Mouse (Mus musculus) limb, embryonic 15.5 days (tissue): ENCODE measurements around the gene Ttc30b. TPM values are rescaled to one million over a fixed set of nuclear protein-coding genes. Genes with fewer than 3 reads are reported as not detected.
A peak's percentile ranks its signal among the peaks of the same experiment; 100 is the strongest.
"Not testable (repeated sequence)": the region's sequence is repeated elsewhere in the genome, so short reads cannot be mapped to it uniquely, and the experiment has no call there.

ENCODE experiments used
- ATAC-seq: fragments of 200-750 bp; cut with Nextera tagmentation; 2 replicates; pipeline ENCODE4 v1.8.0; 2017; ENCODE audit warnings: low read depth, moderate TSS enrichment; ENCODE audit not compliant: insufficient number of reproducible peaks, low FRiP score, low TSS enrichment
- H3K27ac ChIP-seq: fragments of 300-500 bp; sonication (generic); 2 replicates; pipeline ENCODE4 v1.5.1; 2015; ENCODE audit warnings: moderate library complexity, mild to moderate bottlenecking, inconsistent platforms
- H3K27me3 ChIP-seq: fragments of 300-500 bp; sonication (generic); 2 replicates; pipeline ENCODE4 v1.6.1; 2015; ENCODE audit warnings: inconsistent platforms
- H3K36me3 ChIP-seq: fragments of 300-500 bp; sonication (generic); 2 replicates; pipeline ENCODE4 v1.6.1; 2015; ENCODE audit warnings: inconsistent platforms
- H3K4me1 ChIP-seq: fragments of 300-500 bp; sonication (generic); 2 replicates; pipeline ENCODE4 v1.6.1; 2015; ENCODE audit warnings: inconsistent platforms
- H3K4me2 ChIP-seq: fragments of 300-500 bp; sonication (generic); 2 replicates; pipeline ENCODE4 v1.6.1; 2015; ENCODE audit warnings: mild to moderate bottlenecking, inconsistent platforms
- H3K4me3 ChIP-seq: fragments of 300-500 bp; sonication (generic); 2 replicates; pipeline ENCODE4 v1.5.1; 2015; ENCODE audit warnings: mild to moderate bottlenecking, inconsistent platforms
- H3K9ac ChIP-seq: fragments of 300-500 bp; sonication (generic); 2 replicates; pipeline ENCODE4 v1.6.1; 2015; ENCODE audit warnings: inconsistent platforms
- H3K9me3 ChIP-seq: fragments of 300-500 bp; sonication (generic); 2 replicates; pipeline ENCODE4 v1.6.1; 2016; ENCODE audit warnings: inconsistent platforms
- WGBS: fragments of 180-500 bp; shearing (Covaris S2); methylation state at CpG from one replicate; pipeline ENCODE4 v1.1.7; 2015; 5-methylcytosine and 5-hydroxymethylcytosine counted together
- polyA plus RNA-seq: library from polyadenylated mRNA; unstranded; fragments of >200 nt; fragmentation: Nextera tagmentation; extraction: Ambion mirVana; gene quantifications from 2 replicates; pipeline ENCODE4 v1.2.1, GENCODE M21; 2015

Ttc30b gene
- polyA plus RNA-seq, 1 experiment from 2014 or later = 12.8 TPM

DNA sequence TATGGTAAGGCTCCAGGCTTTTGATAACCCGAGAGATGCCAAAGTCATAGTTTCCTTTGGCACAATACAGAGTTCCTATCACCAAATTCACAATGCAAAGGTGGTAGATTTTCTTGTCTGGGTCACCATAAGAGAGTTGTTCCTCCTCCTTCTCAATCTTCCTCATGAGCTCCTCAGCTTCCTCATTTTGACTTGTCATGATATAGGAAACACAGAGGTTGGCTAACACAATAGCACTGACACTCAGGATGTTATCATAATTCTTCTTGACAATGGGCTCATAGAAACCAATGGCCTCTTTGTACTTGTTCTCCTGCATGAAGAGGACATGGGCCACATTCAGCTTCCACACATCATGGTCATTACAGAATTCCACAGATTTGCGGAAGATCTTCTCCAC, 1.7 kb downstream of the Ttc30b start:
- H3K36me3 ChIP-seq, H3K4me1 ChIP-seq, ATAC-seq, H3K9ac ChIP-seq, H3K4me3 ChIP-seq, H3K9me3 ChIP-seq, H3K27me3 ChIP-seq, H3K27ac ChIP-seq, H3K4me2 ChIP-seq: not testable (repeated sequence)
- WGBS = 90% methylated on average over 2 of the region's 2 CpGs

DNA sequence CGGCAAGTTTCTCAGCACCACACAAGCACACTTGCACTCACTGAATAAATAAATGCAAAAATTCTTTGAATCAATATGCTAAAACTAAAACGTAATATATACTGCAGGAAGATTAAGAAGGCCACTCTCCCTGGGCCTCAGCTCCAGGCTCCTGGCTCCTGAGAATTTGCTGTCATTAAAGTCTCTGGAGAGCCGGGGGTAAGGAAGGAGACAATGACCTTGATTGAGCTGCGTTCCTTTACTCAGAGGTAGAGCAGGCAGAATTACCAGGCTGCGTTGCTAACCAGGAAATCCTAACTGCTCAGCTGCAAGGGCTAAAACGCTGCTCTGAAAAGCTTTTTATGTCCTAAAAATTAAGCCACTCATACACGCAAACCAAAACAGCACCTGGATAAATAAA, 4.8 kb downstream of the Ttc30b start:
- no peak overlapping the region for H3K4me3 ChIP-seq
- H3K4me1 ChIP-seq = peaks cover 6% of the 10 kb centered on the region
- H3K27me3 ChIP-seq = no peaks in the 10 kb centered on the region
- H3K36me3 ChIP-seq = peaks cover 2% of the 10 kb centered on the region; the same call in 1 of the 2 replicates
- H3K9ac ChIP-seq = no peak overlapping the region
- H3K9me3 ChIP-seq = no peaks in the 10 kb centered on the region
- WGBS = 29% methylated on average over 7 of the region's 7 CpGs
- 0 out of 2 replicates have a peak, but pooled peaks have one; percentile 19 for ATAC-seq
- H3K27ac ChIP-seq = peak overlapping the region; percentile 59
- H3K4me2 ChIP-seq = no peak overlapping the region

- peaks cover 3% of the 10 kb centered on the region; the same call in 1 of the 2 replicates for H3K4me1 ChIP-seq
- no peak overlapping the region for H3K9ac ChIP-seq
- no peak overlapping the region for H3K4me2 ChIP-seq
- no peaks in the 10 kb centered on the region for H3K9me3 ChIP-seq
- no peaks in the 10 kb centered on the region for H3K27me3 ChIP-seq
- WGBS = 80% methylated on average over 2 of the region's 2 CpGs
- no peak overlapping the region for H3K27ac ChIP-seq
- no peak overlapping the region for H3K4me3 ChIP-seq
- peaks cover 15% of the 10 kb centered on the region; the same call in 1 of the 2 replicates for H3K36me3 ChIP-seq
- no peak for ATAC-seq
Measured at GRCm38 (mm10) chr2:75930941-75931340, 7.4 kb downstream of the Ttc30b start.

DNA sequence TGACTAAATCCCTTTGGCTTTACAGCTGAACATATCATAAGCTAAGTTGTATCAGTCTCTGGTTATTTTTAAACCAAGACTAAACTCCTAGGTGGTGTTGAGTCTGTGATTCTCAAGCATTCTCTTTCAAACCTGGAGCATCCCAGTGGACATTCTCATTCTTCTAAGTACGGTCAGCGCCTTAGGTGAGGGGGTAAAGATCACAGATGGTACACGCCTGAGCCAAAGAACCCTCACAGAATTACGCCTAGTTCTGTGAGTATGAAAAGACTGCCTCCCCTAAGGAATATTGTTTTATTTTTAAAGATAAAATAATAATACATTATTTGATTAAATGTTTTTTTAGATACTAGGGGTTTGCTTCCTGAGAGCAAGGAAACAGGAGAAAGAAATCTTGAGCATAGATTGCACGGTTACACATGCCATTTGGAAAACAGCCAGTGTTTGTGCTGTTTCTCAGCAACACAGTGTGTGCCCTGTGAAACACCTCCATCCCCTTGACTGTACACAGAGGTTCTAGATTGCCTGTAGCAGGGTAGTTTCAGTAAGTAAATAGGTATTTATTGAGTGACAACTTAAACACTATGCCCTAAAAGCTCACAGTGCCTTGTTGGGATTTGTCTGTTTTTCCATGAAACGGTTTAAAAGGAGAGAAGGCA, 8.5 kb downstream of the Ttc30b start:
- Histone ChIP-seq H3K4me1 (peaks cover 3% of the 10 kb centered on the region; the same call in 1 of the 2 replicates), H3K9ac (no peak overlapping the region), H3K4me3 (no peak overlapping the region), H3K4me2 (no peak overlapping the region), H3K27ac (no peak overlapping the region), H3K36me3 (peaks cover 15% of the 10 kb centered on the region; the same call in 1 of the 2 replicates), H3K9me3 (no peaks in the 10 kb centered on the region), H3K27me3 (no peaks in the 10 kb centered on the region)
- WGBS = 86% methylated on average over 6 of the region's 6 CpGs
- no peak for ATAC-seq

- no peak overlapping the region for H3K4me3 ChIP-seq
- no peak overlapping the region for H3K27ac ChIP-seq
- ATAC-seq = no peak
- H3K9me3 ChIP-seq = no peaks in the 10 kb centered on the region
- no peaks in the 10 kb centered on the region for H3K27me3 ChIP-seq
- no peak overlapping the region for H3K9ac ChIP-seq
- no peak overlapping the region for H3K4me2 ChIP-seq
- peaks cover 15% of the 10 kb centered on the region; the same call in 1 of the 2 replicates for H3K36me3 ChIP-seq
- 86% methylated on average over 2 of the region's 2 CpGs for WGBS
- peaks cover 3% of the 10 kb centered on the region; the same call in 1 of the 2 replicates for H3K4me1 ChIP-seq
Measured at GRCm38 (mm10) chr2:75929141-75929540, 9.2 kb downstream of the Ttc30b start.

GRCm38 (mm10) chr2:75928011-75928410, 10.4 kb downstream of the Ttc30b start:
- H3K27ac ChIP-seq = no peak overlapping the region
- H3K27me3 ChIP-seq = no peaks in the 10 kb centered on the region
- no peak for ATAC-seq
- peaks cover 15% of the 10 kb centered on the region; the same call in 1 of the 2 replicates for H3K36me3 ChIP-seq
- no peaks in the 10 kb centered on the region for H3K9me3 ChIP-seq
- no peak overlapping the region for H3K9ac ChIP-seq
- no peak overlapping the region for H3K4me3 ChIP-seq
- H3K4me2 ChIP-seq = no peak overlapping the region
- peaks cover 3% of the 10 kb centered on the region; the same call in 1 of the 2 replicates for H3K4me1 ChIP-seq
- 90% methylated on average over 3 of the region's 3 CpGs for WGBS

DNA sequence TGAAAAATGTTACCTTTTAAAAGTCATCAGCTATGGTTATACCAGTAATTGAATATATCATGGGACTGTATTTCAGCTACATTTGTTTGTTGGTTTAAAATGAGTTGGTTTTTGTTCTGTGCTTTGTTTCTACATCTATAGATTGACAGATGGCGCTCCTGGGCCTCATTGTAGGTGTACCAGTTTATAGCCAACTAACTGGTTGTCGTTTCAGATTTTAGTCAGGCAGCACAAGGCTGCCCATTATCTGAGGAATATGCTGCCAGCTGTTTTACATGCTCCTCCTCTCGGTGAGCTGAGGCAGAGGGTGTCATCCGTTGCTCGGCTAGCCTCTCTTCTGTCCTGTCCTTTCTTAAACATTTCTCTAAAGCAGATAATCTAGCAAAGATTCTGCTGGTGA, 12.3 kb downstream of the Ttc30b start:
- H3K4me2 ChIP-seq = no peak overlapping the region
- no peak overlapping the region for H3K27ac ChIP-seq
- H3K27me3 ChIP-seq = no peaks in the 10 kb centered on the region
- no peak for ATAC-seq
- H3K36me3 ChIP-seq = peaks cover 15% of the 10 kb centered on the region; the same call in 1 of the 2 replicates
- 71% methylated on average over 5 of the region's 5 CpGs for WGBS
- no peak overlapping the region for H3K9ac ChIP-seq
- H3K9me3 ChIP-seq = no peaks in the 10 kb centered on the region
- no peak overlapping the region for H3K4me3 ChIP-seq
- no peaks in the 10 kb centered on the region for H3K4me1 ChIP-seq

DNA sequence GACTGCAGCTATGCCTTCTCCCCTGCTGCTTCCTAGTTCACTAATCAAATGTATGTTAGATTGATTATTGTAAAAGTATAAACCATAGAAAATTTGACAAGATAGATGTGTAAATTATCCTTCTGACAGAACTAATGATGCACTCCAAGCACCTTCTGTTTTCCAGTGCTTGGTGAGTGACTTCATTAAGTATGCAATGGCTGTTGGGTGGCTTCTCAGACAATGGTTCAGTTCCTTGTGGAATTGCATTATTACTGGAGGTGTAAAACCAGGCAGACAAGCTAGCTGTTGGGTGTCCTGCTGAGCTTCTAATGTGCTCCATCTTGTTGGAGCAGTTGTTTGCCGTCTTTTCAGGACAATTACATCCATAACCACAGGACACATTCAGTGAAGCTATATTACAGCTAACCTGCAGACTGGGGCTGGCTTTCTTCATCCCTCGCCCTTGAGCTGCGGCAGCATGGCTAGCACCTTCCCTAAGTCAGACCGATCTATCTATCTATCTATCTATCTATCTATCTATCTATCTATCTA, 14.5 kb downstream of the Ttc30b start:
- no peak overlapping the region for H3K4me2 ChIP-seq
- H3K9me3 ChIP-seq = no peaks in the 10 kb centered on the region
- no peak overlapping the region for H3K4me3 ChIP-seq
- H3K4me1 ChIP-seq = no peaks in the 10 kb centered on the region
- H3K36me3 ChIP-seq = peaks cover 13% of the 10 kb centered on the region; the same call in 1 of the 2 replicates
- H3K27me3 ChIP-seq = no peaks in the 10 kb centered on the region
- H3K9ac ChIP-seq = no peak overlapping the region
- ATAC-seq = no peak
- no peak overlapping the region for H3K27ac ChIP-seq
- 69% methylated on average over 4 of the region's 4 CpGs for WGBS

- H3K4me1 ChIP-seq = no peaks in the 10 kb centered on the region
- no peak for ATAC-seq
- no peak overlapping the region for H3K9ac ChIP-seq
- no peak overlapping the region for H3K4me3 ChIP-seq
- peaks cover 9% of the 10 kb centered on the region; the same call in 1 of the 2 replicates for H3K36me3 ChIP-seq
- no peak overlapping the region for H3K4me2 ChIP-seq
- H3K27ac ChIP-seq = no peak overlapping the region
- H3K9me3 ChIP-seq = no peaks in the 10 kb centered on the region
- H3K27me3 ChIP-seq = no peaks in the 10 kb centered on the region
- 90% methylated on average over 3 of the region's 3 CpGs for WGBS
Measured at GRCm38 (mm10) chr2:75915040-75915439, 23.3 kb downstream of the Ttc30b start.

DNA sequence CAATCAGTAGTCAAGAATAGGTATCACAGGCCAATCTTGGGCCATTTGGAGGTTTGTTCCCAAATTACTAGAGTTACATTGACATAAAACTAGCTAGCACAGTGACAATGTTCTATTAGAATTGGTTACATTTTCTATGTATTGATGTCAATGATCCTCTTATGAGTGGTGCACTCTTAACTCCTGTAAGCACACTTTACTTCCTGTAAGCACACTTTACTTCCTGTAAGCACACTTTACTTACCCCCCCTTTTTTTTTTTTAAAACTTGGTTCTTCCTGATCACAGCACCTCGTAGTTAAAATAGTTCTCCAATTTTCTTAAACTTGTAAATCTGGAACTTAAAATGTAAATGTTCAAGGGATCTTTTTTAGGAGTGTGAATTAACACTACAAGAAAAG, 31.2 kb downstream of the Ttc30b start:
- Histone ChIP-seq H3K27ac (no peak overlapping the region), H3K9me3 (no peaks in the 10 kb centered on the region), H3K4me1 (no peaks in the 10 kb centered on the region), H3K4me2 (no peak overlapping the region), H3K36me3 (peaks cover 11% of the 10 kb centered on the region; the same call in 1 of the 2 replicates), H3K27me3 (no peaks in the 10 kb centered on the region), H3K4me3 (no peak overlapping the region), H3K9ac (no peak overlapping the region)
- WGBS = 64% methylated on average over 1 of the region's 1 CpGs
- no peak for ATAC-seq

GRCm38 (mm10) chr2:75901869-75902268, 36.5 kb downstream of the Ttc30b start:
- Histone ChIP-seq H3K9me3 (no peaks in the 10 kb centered on the region), H3K27me3 (no peaks in the 10 kb centered on the region), H3K4me3 (no peak overlapping the region), H3K27ac (no peak overlapping the region), H3K36me3 (peaks cover 7% of the 10 kb centered on the region), H3K9ac (no peak overlapping the region), H3K4me1 (no peaks in the 10 kb centered on the region), H3K4me2 (no peak overlapping the region)
- WGBS = 86% methylated on average over 9 of the region's 9 CpGs
- no peak for ATAC-seq

DNA sequence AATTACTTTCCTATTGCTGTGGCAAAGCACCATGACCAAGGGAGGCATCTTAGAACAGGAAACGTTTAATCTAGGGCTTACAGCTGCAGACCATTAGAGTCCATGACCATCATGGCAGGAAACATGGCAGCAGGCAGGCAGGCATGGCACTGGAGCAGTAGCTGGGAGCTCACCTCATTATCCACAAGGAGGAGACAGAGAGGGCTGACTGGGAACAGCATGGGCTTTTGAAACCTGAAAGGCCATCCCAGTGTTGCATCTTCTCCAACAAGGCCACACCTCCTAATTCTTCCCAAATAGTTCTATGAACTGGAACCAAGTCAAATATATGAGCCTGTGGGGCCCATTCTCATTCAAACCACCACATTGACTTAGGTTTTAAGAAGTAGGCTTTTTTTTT, 38.1 kb downstream of the Ttc30b start:
- Histone ChIP-seq H3K9me3 (no peaks in the 10 kb centered on the region), H3K4me1 (no peaks in the 10 kb centered on the region), H3K27me3 (no peaks in the 10 kb centered on the region), H3K36me3 (peaks cover 7% of the 10 kb centered on the region), H3K4me3 (no peak overlapping the region), H3K27ac (no peak overlapping the region), H3K9ac (no peak overlapping the region), H3K4me2 (no peak overlapping the region)
- ATAC-seq = no peak
- 62% methylated on average over 1 of the region's 1 CpGs for WGBS
